Mouse (Mus musculus): Measurements from ENCODE around the gene Mypn. TPM values are rescaled to one million over a fixed set of nuclear protein-coding genes. Genes with fewer than 3 reads are reported as not detected.
A peak's percentile ranks its signal among the peaks of the same experiment; 100 is the strongest.

The Mypn gene
- polyA plus RNA-seq, 1 experiment = 2.6 TPM

DNA sequence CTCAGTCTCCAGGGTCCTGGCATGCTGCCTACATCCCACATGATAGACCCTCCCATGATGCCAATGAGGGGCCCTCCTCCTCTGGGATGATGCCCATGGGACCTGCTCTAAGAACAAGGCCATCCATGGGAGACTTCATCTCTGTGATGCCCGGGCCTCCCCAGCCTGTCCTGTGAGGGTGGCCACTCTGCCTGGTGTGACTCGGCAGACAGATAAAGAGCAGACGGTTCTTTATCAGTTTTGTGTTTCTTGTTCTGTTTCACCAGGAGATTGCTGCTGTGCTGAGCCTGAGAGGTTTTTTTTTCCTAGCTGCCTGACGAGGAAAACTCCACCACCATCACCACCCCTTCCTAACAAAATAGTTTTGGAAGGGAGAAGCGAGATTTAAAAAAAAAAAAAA lies 42.5 kb downstream of the Mypn start:
- H3K4me1 ChIP-seq (ENCODE audit: control insufficient read depth, insufficient read depth, low read length) = no peaks in the 10 kb centered on the region
- DNase-seq = no peak
- H3K4me3 ChIP-seq (replicated peaks; ENCODE audit: extremely low read depth, low read depth, low read length) = no peak overlapping the region
- 51% methylated on average over 5 of the region's 5 CpGs for WGBS
- TF ChIP-seq CTCF (IDR thresholded peaks at IDR 0.05; ENCODE audit: insufficient read depth, low read length) = no peak
- no peak for TF ChIP-seq POLR2A (IDR thresholded peaks at IDR 0.05; ENCODE audit: borderline replicate concordance, extremely low read depth, low read depth, low read length)

DNA sequence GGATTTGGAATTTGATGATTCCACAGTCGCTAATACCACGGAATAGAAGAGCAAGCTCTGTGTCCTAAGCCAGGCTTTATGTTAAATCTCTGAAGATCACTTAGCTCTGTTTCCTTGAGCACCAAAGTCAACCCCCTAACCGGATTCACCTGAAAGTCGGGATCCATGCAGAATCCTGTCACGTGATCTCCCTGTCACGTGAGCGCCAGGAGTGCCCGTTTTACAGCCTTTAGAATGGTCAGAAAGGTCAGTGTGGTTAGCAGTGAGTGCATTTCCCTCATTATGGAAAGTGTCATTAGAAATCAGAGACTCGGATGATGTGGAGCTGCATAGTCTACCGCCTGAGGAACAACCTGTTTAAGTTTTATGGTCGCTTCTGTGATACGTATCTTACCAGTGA lies 43.1 kb downstream of the Mypn start:
- 72% methylated on average over 12 of the region's 12 CpGs for WGBS
- H3K4me1 ChIP-seq (ENCODE audit: control insufficient read depth, insufficient read depth, low read length) = no peaks in the 10 kb centered on the region
- H3K4me3 ChIP-seq (replicated peaks; ENCODE audit: extremely low read depth, low read depth, low read length) = no peak overlapping the region
- no peak for TF ChIP-seq CTCF (IDR thresholded peaks at IDR 0.05; ENCODE audit: insufficient read depth, low read length)
- TF ChIP-seq POLR2A (IDR thresholded peaks at IDR 0.05; ENCODE audit: borderline replicate concordance, extremely low read depth, low read depth, low read length) = no peak
- DNase-seq = no peak

DNA sequence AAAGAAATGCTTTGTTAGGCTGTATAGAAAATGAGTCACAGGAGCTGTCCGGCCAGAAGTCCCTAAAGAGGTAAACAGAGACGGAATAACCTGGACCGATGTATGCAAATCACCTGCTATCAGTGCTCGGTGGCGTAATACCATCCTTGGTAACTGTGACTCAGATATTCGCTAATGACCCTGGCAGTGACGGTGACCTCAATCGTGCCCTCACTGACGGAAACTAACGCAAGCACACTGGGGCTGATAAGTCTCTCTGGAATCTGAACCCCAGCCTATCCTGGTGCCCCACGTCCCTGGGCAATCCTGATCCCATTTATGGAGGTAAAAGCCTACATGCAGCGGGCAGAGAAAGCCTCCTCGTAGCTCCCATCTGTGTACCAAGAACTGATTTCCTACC lies 45.6 kb downstream of the Mypn start:
- H3K4me1 ChIP-seq (ENCODE audit: control insufficient read depth, insufficient read depth, low read length) = no peaks in the 10 kb centered on the region
- DNase-seq = no peak
- WGBS = 68% methylated on average over 13 of the region's 13 CpGs
- no peak overlapping the region for H3K4me3 ChIP-seq (replicated peaks; ENCODE audit: extremely low read depth, low read depth, low read length)
- TF ChIP-seq POLR2A (IDR thresholded peaks at IDR 0.05; ENCODE audit: borderline replicate concordance, extremely low read depth, low read depth, low read length) (no peak), CTCF (IDR thresholded peaks at IDR 0.05; ENCODE audit: insufficient read depth, low read length) (no peak)

DNA sequence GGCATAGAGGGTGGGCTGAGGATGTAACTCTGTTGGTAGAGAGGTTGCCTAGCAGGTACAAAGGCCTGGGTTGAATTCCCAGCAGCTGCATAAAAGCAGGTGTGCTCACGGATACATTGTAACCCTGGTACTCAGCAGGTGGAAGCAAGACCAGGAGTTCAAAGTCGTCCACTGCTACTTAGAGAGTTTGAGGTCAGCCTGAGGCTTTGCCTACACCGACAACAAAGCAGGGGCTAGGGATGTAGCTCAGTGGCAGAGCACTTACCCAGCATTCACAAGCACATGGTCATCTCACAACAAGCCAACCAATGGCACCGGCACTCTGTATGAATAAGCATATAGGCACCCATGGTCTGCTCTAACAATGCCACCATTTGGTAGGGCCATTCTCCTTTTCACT lies 46.3 kb downstream of the Mypn start:
- 79% methylated on average over 4 of the region's 4 CpGs for WGBS
- H3K4me1 ChIP-seq (ENCODE audit: control insufficient read depth, insufficient read depth, low read length) = no peaks in the 10 kb centered on the region
- no peak for DNase-seq
- TF ChIP-seq CTCF (IDR thresholded peaks at IDR 0.05; ENCODE audit: insufficient read depth, low read length) (no peak), POLR2A (IDR thresholded peaks at IDR 0.05; ENCODE audit: borderline replicate concordance, extremely low read depth, low read depth, low read length) (no peak)
- no peak overlapping the region for H3K4me3 ChIP-seq (replicated peaks; ENCODE audit: extremely low read depth, low read depth, low read length)

DNA sequence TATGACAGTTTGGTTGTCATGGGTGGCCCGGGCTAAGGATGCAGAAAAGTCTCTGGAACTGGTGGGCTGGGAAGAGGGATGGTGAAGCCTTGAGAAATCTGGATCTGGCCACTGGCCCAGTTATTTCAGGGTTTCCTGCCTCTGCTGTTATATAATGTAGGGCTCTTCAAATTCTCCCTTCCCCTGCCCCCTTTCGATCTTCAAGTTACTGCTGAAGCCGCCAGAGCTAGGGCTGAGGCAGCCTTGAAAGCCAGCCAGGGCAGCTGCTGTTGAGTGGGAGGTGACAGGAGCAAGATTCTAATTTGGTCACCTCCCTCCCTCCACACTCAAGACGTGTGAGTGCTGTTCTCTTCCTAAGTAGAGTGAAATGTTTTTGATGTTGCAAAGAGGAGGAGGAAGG lies 46.8 kb downstream of the Mypn start:
- 22% methylated on average over 4 of the region's 4 CpGs for whole genome bisulfite sequencing
- TF ChIP-seq POLR2A (IDR thresholded peaks at IDR 0.05; ENCODE audit: borderline replicate concordance, extremely low read depth, low read depth, low read length) (no peak), CTCF (IDR thresholded peaks at IDR 0.05; ENCODE audit: insufficient read depth, low read length) (no peak)
- H3K4me3 ChIP-seq (replicated peaks; ENCODE audit: extremely low read depth, low read depth, low read length) = no peak overlapping the region
- peak; percentile 24 for DNase-seq
- H3K4me1 ChIP-seq (ENCODE audit: control insufficient read depth, insufficient read depth, low read length) = no peaks in the 10 kb centered on the region

DNA sequence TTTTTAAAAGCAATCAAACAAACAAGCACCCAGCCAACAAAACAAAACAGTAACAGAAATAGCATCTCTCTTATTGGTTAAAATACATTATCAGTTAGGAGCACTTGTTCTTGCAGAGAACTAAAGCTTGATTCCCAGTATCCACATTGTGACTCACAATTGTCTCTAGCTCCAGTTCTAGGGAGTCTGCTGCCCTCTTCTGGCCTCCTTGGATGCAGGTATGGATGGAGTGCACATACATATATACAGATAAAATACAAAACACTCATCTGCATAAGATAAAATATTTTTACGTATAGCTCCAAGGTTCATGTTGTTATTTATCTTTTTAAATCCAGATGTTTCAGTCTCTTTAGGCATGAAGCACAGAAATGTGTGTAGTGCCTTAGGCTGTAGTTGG lies 47.4 kb downstream of the Mypn start:
- 89% methylated on average over 1 of the region's 1 CpGs for whole genome bisulfite sequencing
- Histone ChIP-seq H3K4me1 (ENCODE audit: control insufficient read depth, insufficient read depth, low read length) (no peaks in the 10 kb centered on the region), H3K4me3 (replicated peaks; ENCODE audit: extremely low read depth, low read depth, low read length) (no peak overlapping the region)
- no peak for DNase-seq
- TF ChIP-seq POLR2A (IDR thresholded peaks at IDR 0.05; ENCODE audit: borderline replicate concordance, extremely low read depth, low read depth, low read length) = no peak
- TF ChIP-seq CTCF (IDR thresholded peaks at IDR 0.05; ENCODE audit: insufficient read depth, low read length) = no peak

DNA sequence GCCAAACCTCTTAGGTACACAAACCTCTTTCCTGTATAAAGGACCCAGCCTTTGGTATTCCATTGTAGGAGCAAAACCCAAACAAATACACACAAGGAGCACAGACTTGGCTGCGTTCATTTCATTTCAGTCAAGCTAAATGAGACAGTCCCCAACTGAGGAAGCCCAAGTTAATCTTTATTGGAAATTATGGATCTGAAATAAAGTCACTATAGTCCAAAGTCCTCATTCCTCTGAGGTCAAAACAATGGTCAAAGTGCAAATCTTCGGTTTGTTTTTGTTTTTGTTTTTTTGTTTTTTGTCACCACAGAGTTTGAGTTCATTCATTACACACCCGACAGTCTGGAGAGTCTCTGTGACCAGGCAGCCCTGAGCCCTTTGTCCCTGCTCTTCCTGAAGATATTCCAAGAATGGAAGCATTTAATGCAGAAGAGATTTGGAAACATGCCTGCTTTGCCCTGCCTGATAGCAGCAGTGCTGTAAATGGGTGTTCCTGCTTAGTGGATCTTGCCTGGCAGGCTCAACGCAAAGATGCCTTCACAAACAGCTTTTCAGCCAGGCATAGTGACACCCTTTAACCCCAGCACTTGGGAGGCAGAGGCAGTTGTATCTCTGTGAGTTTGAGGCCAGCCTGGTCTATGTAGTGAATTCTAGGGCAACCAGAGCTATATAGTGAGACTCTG lies 47.9 kb downstream of the Mypn start:
- Histone ChIP-seq H3K4me1 (ENCODE audit: control insufficient read depth, insufficient read depth, low read length) (no peaks in the 10 kb centered on the region), H3K4me3 (replicated peaks; ENCODE audit: extremely low read depth, low read depth, low read length) (no peak overlapping the region)
- DNase-seq = no peak
- WGBS = 51% methylated on average over 4 of the region's 4 CpGs
- no peak for TF ChIP-seq CTCF (IDR thresholded peaks at IDR 0.05; ENCODE audit: insufficient read depth, low read length)
- TF ChIP-seq POLR2A (IDR thresholded peaks at IDR 0.05; ENCODE audit: borderline replicate concordance, extremely low read depth, low read depth, low read length) = no peak

DNA sequence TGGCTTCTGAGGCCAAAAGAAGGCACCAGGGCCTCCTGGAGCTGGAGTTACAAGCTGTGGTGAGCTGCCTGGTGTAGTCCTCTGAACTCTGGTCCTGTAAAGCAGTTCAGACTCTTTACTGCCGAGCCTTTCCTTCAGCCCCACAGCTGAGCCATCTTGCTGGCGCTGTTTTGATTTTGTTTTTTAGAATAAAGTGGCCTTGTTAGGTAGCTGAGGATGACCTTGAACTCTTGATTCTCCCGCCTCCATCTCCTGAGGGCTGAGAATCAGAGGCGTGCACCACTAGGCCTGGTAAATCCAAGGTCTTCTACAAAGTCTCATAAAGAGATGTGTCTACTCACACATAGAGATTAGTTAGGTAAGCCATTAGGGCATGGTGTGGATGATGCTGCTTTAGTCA lies 49.0 kb downstream of the Mypn start:
- Histone ChIP-seq H3K4me3 (replicated peaks; ENCODE audit: extremely low read depth, low read depth, low read length) (no peak overlapping the region), H3K4me1 (ENCODE audit: control insufficient read depth, insufficient read depth, low read length) (no peaks in the 10 kb centered on the region)
- TF ChIP-seq POLR2A (IDR thresholded peaks at IDR 0.05; ENCODE audit: borderline replicate concordance, extremely low read depth, low read depth, low read length) (no peak), CTCF (IDR thresholded peaks at IDR 0.05; ENCODE audit: insufficient read depth, low read length) (no peak)
- 90% methylated on average over 4 of the region's 4 CpGs for WGBS
- DNase-seq = no peak

DNA sequence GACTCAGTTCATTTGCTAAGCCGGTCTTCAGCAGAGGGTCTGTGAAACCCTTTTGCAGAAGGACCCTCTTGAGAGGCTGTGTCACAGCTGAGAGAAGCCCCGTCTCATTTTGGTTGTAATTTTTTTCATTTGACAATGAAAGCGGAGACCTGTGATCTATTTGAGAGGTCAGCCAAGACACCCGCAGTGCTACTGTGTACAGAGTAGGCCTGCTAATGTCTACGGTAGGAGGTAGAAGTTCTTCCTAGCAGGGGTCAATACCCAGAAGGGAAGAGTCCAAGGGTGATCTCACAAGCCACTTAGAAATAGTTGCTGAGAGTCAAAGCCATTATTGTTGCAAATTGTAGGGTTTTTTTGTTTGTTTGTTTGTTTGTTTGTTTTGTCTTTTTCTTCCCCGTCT lies 49.5 kb downstream of the Mypn start:
- WGBS = 84% methylated on average over 6 of the region's 6 CpGs
- DNase-seq = no peak
- no peak overlapping the region for H3K4me3 ChIP-seq (replicated peaks; ENCODE audit: extremely low read depth, low read depth, low read length)
- H3K4me1 ChIP-seq (ENCODE audit: control insufficient read depth, insufficient read depth, low read length) = no peaks in the 10 kb centered on the region
- TF ChIP-seq POLR2A (IDR thresholded peaks at IDR 0.05; ENCODE audit: borderline replicate concordance, extremely low read depth, low read depth, low read length) (no peak), CTCF (IDR thresholded peaks at IDR 0.05; ENCODE audit: insufficient read depth, low read length) (no peak)

DNA sequence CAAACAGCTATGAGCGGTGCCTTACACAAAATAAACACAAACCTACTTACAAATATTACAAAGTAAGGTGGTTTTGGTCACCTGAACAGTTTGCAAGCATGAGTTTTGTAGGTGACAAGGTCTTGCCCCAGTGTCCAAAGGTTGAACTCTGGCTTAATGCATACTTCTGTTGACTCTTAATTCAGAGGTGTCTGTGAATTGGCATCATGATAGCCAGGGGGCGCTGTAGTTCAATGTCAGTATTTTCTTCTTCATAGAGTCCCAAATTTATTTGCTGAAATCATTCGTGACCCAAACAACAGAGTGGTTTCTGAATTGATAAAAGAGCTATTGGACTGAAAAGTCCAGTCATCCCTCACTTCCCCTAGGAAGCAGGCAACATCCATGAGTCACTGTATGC lies 50.2 kb downstream of the Mypn start:
- peak; percentile 68 for DNase-seq
- peak; percentile 52 for TF ChIP-seq CTCF (IDR thresholded peaks at IDR 0.05; ENCODE audit: insufficient read depth, low read length)
- TF ChIP-seq POLR2A (IDR thresholded peaks at IDR 0.05; ENCODE audit: borderline replicate concordance, extremely low read depth, low read depth, low read length) = no peak
- H3K4me1 ChIP-seq (ENCODE audit: control insufficient read depth, insufficient read depth, low read length) = no peaks in the 10 kb centered on the region
- 29% methylated on average over 3 of the region's 3 CpGs for WGBS
- H3K4me3 ChIP-seq (replicated peaks; ENCODE audit: extremely low read depth, low read depth, low read length) = no peak overlapping the region

Measured in lung, adult 2 months (tissue).